Mouse (Mus musculus): ENCODE results near the gene Olfml2a.

The Olfml2a gene

DNA sequence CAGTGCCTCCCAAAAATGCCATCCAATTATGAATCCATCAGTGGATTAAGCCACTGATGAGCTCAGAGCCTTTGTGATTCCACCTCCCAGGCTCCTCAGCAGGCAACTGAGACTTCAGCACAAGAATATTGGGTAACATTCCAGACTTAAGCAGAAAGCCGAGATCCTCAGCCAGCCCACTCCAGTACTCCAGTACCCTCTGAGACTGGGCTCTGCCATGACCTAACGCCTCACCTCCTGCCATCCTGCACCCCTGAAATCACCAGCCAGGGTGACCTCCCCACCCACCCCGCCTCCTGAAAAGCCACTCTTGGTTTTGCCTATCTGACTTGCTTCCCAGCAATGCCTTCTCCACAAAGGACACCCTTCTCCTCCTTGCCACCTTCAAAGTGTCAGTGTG, 5.6 kb downstream of the Olfml2a start:
- in situ Hi-C loops (cut with MboI, MseI), result no loop called here

DNA sequence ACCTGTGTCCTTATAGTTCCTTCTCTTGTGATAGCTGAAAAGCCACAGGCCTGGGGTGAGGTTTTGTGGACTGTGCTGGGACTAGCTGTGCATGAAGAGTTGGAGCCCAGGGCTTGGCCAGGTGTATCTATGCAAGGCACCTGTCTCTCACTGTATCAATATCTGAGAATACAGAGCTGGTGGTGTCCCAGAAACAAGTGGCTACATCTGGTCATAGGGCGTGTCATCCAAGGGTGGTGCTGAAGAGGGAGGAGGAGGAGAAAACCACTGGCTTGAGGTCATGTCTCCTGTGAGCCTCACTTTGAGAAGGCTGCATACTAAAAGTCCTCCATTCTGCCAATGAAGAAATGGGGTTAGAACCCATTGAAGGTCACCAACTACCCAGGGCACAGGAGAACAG, 6.2 kb downstream of the Olfml2a start:
- in situ Hi-C loops (cut with MboI, MseI), result no loop called here

DNA sequence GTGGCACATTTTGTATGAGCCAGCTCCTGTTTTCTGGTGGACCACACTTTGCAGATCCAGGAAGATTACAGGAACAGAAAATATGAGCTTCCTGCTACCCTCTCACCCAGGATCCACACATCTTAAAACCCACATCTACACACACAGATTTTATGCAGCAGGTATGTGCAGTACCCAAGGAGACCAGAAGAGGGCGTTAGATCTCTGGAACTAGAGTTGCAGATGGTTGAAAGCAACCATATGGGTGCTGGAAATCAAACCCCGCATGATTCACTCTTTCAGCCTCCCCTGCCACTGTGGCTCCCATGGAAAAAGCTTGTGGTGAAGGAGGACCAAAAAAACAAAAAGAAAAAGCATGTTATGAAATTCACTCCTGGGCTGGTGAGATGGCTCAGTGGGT, 7.3 kb downstream of the Olfml2a start:
- in situ Hi-C loops (cut with MboI, MseI), result no loop called here

DNA sequence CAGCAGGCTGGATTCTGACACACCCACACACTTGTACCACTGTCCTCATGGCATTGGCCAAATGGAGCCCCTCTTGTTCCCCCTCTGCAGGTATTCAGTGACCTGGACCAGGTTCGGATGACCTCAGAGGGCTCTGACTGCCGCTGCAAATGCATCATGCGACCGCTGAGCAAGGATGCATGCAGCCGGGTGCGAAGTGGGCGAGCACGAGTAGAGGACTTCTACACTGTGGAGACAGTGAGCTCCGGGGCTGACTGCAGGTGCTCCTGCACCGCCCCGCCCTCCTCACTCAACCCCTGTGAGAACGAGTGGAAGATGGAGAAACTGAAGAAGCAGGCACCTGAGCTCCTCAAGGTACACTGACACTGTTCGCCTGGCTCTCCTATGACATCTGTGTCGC, 9.6 kb downstream of the Olfml2a start:
- in situ Hi-C loops (cut with MboI, MseI), result no loop called here

GRCm38 (mm10) chr2:38941898-38942297, 10.1 kb downstream of the Olfml2a start:
- in situ Hi-C loops (cut with MboI, MseI), result no loop called here

DNA sequence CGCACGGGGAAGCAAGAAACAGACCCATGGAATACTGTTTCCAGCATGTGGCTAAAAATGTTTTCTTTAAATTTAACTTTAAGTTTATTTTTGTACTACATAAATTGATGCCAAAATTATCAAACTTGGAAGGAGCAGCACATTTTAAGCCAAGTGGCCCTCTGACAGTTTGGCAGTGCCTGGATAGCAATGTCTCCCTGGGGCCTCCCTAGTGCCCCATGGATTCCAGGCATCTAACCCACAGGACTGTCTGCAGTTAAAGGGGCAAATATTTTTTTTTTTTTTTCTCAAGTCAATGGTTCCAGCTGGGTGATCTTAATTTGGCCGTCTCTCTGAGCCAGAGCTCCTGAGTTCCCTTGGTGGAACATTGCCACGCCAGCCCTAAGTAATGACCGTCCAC, 11.4 kb downstream of the Olfml2a start:
- in situ Hi-C loops (cut with MboI, MseI), result no loop called here

DNA sequence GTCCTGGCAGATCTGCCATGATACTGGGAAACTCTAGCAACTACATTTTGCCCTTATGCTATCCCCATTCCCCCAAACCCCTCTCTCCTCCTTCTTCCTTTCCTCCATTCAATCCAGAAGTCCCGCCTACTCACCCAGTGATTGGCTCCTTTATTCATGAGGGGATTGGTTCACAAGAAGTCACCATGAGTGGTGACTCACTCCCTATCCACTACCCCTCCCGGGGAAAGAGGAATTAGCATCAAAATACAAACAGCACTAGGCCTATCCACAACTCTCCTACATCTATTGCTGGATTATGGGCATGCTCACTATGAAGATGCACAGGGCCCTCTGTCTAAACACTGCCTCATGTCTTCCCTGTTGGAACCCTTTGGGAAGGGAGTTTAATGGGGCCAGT, 12.2 kb downstream of the Olfml2a start:
- in situ Hi-C loops (cut with MboI, MseI), result no loop called here

DNA sequence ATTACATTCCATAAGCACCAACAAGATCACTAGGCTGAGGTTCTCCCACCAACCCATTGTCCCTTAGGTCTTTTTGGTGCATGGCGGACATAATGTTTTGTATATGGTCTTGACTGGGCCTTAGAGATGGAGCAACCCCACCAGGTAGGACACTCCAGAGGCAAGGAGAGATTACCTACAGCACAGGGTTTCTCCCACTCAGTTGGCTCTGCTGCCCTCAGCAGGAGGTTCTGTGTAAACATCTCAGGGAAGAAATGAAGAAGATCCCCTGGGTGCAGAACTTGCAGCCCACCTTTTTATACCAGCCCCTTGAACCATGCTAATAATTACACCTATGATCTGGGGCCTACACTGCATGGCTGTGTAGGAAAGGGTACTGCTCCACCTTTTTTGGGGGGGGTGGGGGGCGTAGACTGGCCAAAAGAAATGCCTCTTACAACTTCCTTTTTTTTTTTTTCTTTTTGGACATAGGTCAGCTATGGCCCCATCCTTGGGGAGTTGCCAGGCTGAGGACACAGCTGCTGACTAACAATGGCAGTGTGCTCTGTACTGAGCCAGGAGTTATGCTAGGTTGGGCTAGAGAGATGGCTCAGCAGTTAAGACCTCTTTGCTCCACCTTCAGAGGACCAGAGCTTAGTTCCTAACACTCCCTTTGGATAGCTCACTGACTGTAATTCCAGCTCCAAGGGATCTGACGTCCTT, 12.8 kb downstream of the Olfml2a start:
- in situ Hi-C loops (cut with MboI, MseI), result no loop called here

- in situ Hi-C loops (cut with MboI, MseI), result no loop called here
These were observed 15.8 kb downstream of the Olfml2a start for GRCm38 (mm10) chr2:38947566-38947965.

- in situ Hi-C loops (cut with MboI, MseI), result no loop called here
These were observed 18.5 kb downstream of the Olfml2a start for GRCm38 (mm10) chr2:38950281-38950719.

GRCm38 (mm10) chr2:38953152-38953883, 21.5 kb downstream of the Olfml2a start:
- in situ Hi-C loops (cut with MboI, MseI), result no loop called here

GRCm38 (mm10) chr2:38956062-38956461, 24.3 kb downstream of the Olfml2a start:
- in situ Hi-C loops (cut with MboI, MseI), result no loop called here

DNA sequence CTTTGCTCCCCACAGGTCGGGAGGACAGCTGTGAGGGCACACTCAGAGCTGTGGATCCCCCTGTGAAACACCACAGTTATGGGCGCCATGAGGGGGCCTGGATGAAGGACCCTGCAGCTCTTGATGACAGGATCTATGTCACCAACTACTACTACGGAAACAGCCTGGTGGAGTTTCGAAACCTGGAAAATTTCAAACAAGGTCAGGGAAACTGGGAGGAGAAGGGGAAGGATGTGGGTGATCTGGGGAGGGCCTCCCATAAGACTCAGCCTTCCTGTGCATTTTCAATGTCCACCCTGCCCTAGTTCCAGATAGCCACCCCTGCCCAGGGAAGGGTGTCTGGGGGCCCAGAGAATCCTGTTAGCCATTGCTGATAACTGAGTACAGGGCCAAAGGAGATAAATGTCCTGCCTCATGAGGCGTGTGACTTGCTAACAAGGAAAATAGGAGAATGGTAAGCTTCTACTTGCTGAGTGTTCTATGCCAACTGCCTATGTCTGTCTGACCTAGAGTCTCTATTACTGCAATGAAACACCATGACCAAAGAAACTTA, 26.0 kb downstream of the Olfml2a start:
- in situ Hi-C loops (cut with MboI, MseI), result no loop called here

DNA sequence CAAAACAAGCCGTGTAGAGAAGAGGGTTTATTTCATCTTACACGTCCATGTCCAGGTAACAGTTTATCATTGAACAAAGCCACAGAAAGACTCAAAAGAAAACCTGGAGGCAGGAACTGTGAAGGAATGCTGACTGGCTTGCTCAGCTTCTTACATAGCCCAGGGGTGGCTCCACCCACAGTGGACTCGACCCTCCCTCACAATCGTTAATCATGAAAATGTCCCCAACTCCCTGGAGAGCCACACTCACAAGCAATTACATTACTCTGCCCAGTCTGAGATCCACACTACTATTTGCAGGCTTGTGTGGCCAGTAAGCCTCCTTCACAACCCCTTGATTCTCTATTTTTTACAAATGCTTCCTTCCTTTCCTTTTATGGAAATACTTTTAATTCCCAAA, 32.4 kb downstream of the Olfml2a start:
- in situ Hi-C loops (cut with MboI, MseI), result no loop called here

GRCm38 (mm10) chr2:38969650-38970049, 37.9 kb downstream of the Olfml2a start:
- in situ Hi-C loops (cut with MboI, MseI), result no loop called here

GRCm38 (mm10) chr2:38970057-38970456, 38.3 kb downstream of the Olfml2a start:
- in situ Hi-C loops (cut with MboI, MseI), result no loop called here

DNA sequence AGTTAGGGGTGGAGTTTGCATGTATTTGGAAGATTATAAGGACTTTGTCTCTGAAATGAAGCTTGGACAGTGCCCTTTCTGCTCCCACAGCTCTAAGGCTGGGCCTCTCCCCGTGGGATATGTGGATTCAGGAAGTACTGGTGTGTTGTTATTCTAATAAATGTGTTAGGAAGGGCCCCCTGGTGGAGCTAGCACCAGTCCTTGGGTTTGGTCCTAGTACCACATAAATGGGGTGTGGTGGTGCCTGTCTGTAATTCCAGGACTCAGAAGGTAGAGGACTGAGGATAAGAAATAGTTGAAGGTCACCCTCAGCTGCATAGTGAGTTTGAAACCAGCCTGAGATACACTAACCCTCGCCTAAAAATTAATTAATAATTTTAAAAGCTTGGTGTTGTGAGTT, 41.4 kb downstream of the Olfml2a start:
- in situ Hi-C loops (cut with MboI, MseI), result no loop called here

DNA sequence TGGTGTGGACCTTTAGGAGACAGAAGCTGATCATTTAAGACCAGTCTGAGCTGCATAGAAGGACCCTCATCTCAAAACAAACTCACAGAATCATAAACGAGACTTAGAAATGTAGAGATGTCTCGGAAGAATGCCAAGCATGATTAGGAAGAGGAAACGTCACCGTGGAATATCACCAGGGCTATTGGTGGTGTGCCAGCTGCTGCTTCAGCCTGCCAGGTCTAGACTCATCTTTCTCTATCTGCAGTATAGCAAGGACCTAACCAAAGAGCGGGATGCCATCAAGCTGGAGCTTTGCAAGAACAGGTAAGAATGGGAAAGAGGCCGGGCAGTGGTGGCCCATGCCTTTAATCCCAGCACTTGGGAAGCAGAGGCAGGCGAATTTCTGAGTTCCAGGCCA, 41.9 kb downstream of the Olfml2a start:
- in situ Hi-C loops (cut with MboI, MseI), result no loop called here

DNA sequence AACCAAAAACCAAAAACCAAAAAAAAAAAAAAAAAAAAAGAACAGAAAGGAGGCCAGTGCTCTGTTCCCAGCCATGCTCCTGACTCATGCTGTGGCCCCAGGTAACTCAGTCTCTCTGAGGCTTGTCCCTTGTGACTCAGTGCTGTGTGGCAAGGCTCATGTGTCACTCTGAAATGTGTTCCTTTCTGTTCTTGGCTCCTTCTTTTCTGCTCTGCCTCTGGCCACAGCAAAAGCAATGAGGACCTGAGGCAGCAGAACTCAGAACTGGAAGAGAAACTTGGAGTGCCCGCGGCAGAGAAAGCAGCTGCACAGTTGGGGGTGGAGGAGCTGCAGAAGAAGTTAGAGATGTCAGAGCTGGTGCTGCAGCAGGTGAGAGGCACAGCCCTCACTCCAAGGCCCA, 42.4 kb downstream of the Olfml2a start:
- in situ Hi-C loops (cut with MboI, MseI), result no loop called here

GRCm38 (mm10) chr2:38975181-38975580, 43.4 kb downstream of the Olfml2a start:
- in situ Hi-C loops (cut with MboI, MseI), result loop anchor here (5.0 kb wide), 1 partner anchor 1358 kb away; no protein-coding TSS in a partner anchor

- in situ Hi-C loops (cut with MboI, MseI), result loop anchor here (5.0 kb wide), 1 partner anchor 1359 kb away; no protein-coding TSS in a partner anchor
These were observed 44.4 kb downstream of the Olfml2a start for GRCm38 (mm10) chr2:38975941-38976805.

DNA sequence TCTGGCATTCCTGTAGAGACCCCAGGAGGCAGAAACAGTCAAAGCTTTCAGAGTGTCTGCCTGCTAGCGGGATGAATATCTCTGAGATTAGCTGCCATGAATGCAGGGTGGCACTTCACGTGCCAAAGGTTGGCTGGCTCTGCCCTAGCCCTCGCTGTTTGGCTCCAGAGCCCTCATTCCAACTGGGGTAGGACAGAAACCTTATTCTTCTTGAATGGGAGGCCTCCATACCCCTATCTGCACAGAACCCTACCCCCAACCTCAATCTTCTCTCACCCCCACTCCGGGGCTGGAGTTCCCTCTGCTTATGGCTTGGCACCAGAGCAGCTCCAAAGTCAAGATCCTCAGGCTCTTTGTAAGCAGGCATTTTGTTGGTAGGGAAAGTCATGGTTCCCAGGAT, 46.1 kb downstream of the Olfml2a start:
- in situ Hi-C loops (cut with MboI, MseI), result loop anchor here (5.0 kb wide), 1 partner anchor 1361 kb away; no protein-coding TSS in a partner anchor
